Mouse (Mus musculus) heart, postnatal 0 days (tissue): ENCODE measurements around the gene Jaml.

ENCODE experiments used
- CTCF ChIP-seq: IDR thresholded peaks from 2 replicates; pipeline ENCODE4 v1.5.1; 2016; ENCODE audit warnings: antibody characterized with exemption, control low read depth, low read depth
- EP300 ChIP-seq: IDR thresholded peaks from 2 replicates; pipeline ENCODE4 v1.6.1; 2016; ENCODE audit warnings: antibody characterized with exemption, low read depth

DNA sequence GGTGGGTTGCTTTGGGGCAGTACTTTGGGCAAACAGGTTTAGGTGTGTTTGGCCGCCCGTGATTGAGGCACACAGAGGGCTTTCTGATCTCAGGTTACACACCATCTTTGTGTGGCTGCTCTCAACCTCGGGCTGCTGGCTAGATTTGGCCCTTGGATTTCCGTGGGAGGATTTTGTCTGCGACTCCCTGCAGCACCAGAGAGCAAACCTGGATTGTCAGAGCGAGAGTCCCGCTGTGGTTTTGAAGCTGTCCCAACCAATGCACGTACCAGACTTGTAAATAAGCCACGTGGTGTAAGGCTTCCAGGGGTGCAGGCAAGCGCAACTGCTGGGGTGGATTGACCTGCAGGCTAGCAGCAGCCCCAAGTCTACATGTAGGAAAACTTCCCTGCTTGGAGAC is 36.0 kb upstream of the Jaml start:
- no peak for TF ChIP-seq CTCF
- TF ChIP-seq EP300, result no peak
